ENCODE assay signal across 12 mouse cellular contexts in the genomic region with DNA sequence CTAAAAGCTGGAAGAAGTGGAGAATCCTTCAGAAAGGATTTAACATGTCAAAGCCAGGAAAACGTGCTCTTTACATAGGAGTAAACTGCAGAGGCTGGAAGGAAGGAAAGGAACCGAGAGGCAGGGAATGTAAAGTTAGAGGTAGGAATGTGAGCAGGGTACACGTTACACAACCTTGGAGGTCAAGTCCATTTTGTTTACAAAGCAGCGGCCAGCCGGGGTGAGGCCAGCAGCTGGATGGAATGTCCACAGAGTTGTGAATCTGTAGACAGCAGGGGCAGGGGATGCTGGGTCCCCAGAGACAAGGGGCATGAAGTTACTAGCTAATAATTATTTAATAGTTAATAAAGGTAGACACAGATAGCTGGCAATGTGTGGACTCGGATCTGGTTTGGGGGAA. TPM values are rescaled to one million over a fixed set of nuclear protein-coding genes. Genes with fewer than 3 reads are reported as not detected.
DNase-seq lines count a peak whose midpoint lies in the region.
"Had no signal": no experiment of that assay in that cellular context is flagged by ENCODE, and none has a peak within 500 bp of the region (broad histone marks: within the 10 kb centered on the region; RNA-seq: fewer than 3 reads in every experiment).

No protein-coding gene starts in this region.

- intact Hi-C loops in heart, postnatal 25 days (cut with DNase I), result no loop called here

- DNase-seq in heart, postnatal 4 days, result peak; percentile 37
- no peak for DNase-seq in heart, postnatal 25 days (ENCODE audit: low spot score)
- peak; percentile 41 to 54 for DNase-seq in adrenal gland, postnatal 36 days
- DNase-seq in kidney, postnatal 14 days, result peak; percentile 76
- DNase-seq in lung, postnatal 14 days, result peak; percentile 70
- DNase-seq in cerebellum, adult 11-12 months, result no peak
- DNase-seq in left cerebral cortex, adult 11 months (ENCODE audit: low spot score), result no peak
- DNase-seq: cerebellum, postnatal 14 days; midbrain, embryonic 14.5 days; right cerebral cortex, postnatal 14 days; thymus, postnatal 36 days had no signal

RNA-seq across cellular contexts. Expression of a gene that starts 45.8 kb away (rescaled TPM):
- 10 to 100 TPM; 42.8 to 45.3 TPM for total RNA-seq in heart, postnatal 4 days (2021)
- total RNA-seq in heart, postnatal 25 days (2021), result 10 to 100 TPM; 23.0 to 24.5 TPM
- 10 to 100 TPM; 23.5 to 25.9 TPM for total RNA-seq in adrenal gland, postnatal 36 days (2021)
- total RNA-seq: granulocyte monocyte progenitor cell, adult 5-6 weeks had no signal

RNA-seq across cellular contexts. Expression of a gene that starts 49.3 kb away (rescaled TPM):
- total RNA-seq in heart, postnatal 4 days (2021), result 10 to 100 TPM; 18.6 to 19.2 TPM
- total RNA-seq in heart, postnatal 25 days (2021), result 10 to 100 TPM; 14.8 to 16.5 TPM
- total RNA-seq in adrenal gland, postnatal 36 days (2021), result 10 to 100 TPM in 1 of 2 experiments, 1 to 10 TPM in 1; 8.2 to 11.1 TPM

Comparison
In these comparisons a context has a peak if more than half of its experiments do, and no peak if none do; other contexts are left out.
1. DNase-seq: peak in heart, postnatal 4 days (single experiment), adrenal gland, postnatal 36 days (2 of 2), kidney, postnatal 14 days (single experiment) and lung, postnatal 14 days (single experiment); none in heart, postnatal 25 days (single experiment), cerebellum, adult 11-12 months (single experiment) and left cerebral cortex, adult 11 months (single experiment).